Mouse (Mus musculus): ENCODE data around the gene Mok.

DNA sequence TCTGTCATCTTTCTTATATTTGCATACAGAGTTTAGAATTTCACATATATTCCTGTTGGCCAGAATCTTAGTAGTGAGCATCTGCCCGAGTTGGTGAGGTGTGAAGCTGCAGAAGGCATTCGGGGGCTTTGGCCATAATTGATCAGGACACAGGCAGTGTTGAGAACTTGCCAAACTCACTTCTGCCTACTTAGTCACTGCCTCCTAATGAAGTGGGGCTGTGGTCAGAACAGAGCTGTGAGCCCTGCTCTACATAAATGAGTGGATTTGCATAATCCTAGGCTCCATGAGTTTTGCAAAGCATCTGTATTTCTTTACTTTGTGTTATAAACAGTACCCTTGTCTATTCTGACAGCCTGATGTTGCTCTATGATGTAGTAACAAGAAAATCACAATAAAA lies 78.4 kb downstream of the Mok start:
- TF ChIP-seq CTCF (IDR thresholded peaks at IDR 0.05; ENCODE audit: borderline replicate concordance, extremely low read depth, insufficient read depth, insufficient read length) (no peak), POLR2A (IDR thresholded peaks at IDR 0.05; ENCODE audit: borderline replicate concordance, extremely low read depth, insufficient read depth, insufficient read length, poor library complexity, severe bottlenecking) (no peak)
